Mouse (Mus musculus) embryonic facial prominence, embryonic 11.5 days (tissue): ENCODE results near the gene Pink1. TPM values are rescaled to one million over a fixed set of nuclear protein-coding genes. Genes with fewer than 3 reads are reported as not detected.
A peak's percentile ranks its signal among the peaks of the same experiment; 100 is the strongest.

ENCODE experiments used
- ATAC-seq: fragments of 200-750 bp; cut with Nextera tagmentation; replicated peaks from 2 replicates; pipeline ENCODE4 v1.8.0; 2017; ENCODE audit warnings: low read depth; ENCODE audit not compliant: insufficient number of reproducible peaks, low FRiP score, low TSS enrichment
- DNase-seq: peaks from one replicate; pipeline ENCODE4 v3.0.0-alpha.2; 2015; ENCODE audit warnings: low spot score
- H3K27ac ChIP-seq: fragments of 300-500 bp; sonication (generic); replicated peaks from 2 replicates; pipeline ENCODE4 v1.5.1; 2014; ENCODE audit warnings: mild to moderate bottlenecking, low read depth, low read length, control low read depth
- H3K27me3 ChIP-seq: fragments of 300-500 bp; sonication (generic); 2 replicates; pipeline ENCODE4 v1.6.1; 2014; ENCODE audit warnings: mild to moderate bottlenecking, low read length, moderate library complexity, mixed read lengths; ENCODE audit not compliant: control insufficient read depth, insufficient read depth
- H3K36me3 ChIP-seq: fragments of 300-500 bp; sonication (generic); replicated peaks from 2 replicates; pipeline ENCODE4 v1.6.1; 2014; ENCODE audit warnings: low read depth, mild to moderate bottlenecking, low read length, moderate library complexity, mixed read lengths; ENCODE audit not compliant: control insufficient read depth, insufficient read depth
- H3K4me1 ChIP-seq: fragments of 300-500 bp; sonication (generic); 2 replicates; pipeline ENCODE4 v1.6.1; 2014; ENCODE audit warnings: low read length, mixed read lengths; ENCODE audit not compliant: control insufficient read depth, insufficient read depth
- H3K4me2 ChIP-seq: fragments of 300-500 bp; sonication (generic); 2 replicates; pipeline ENCODE4 v1.6.1; 2014; ENCODE audit warnings: low read depth, mild to moderate bottlenecking, control low read depth, low read length, moderate library complexity
- H3K4me3 ChIP-seq: fragments of 300-500 bp; sonication (generic); 2 replicates; pipeline ENCODE4 v1.5.1; 2014; ENCODE audit warnings: low read depth, low read length, control low read depth
- H3K9ac ChIP-seq: fragments of 300-500 bp; sonication (generic); replicated peaks from 2 replicates; pipeline ENCODE4 v1.6.1; 2014; ENCODE audit warnings: mild to moderate bottlenecking, control low read depth, low read length
- H3K9me3 ChIP-seq: fragments of 300-500 bp; sonication (generic); replicated peaks from 2 replicates; pipeline ENCODE4 v1.6.1; 2016; ENCODE audit warnings: mild to moderate bottlenecking, low read length, inconsistent platforms, mixed read lengths; ENCODE audit not compliant: control insufficient read depth
- WGBS: fragments of 180-500 bp; shearing (Covaris S2); extraction: QIAGEN DNeasy Blood & Tissue Kit; methylation state at CpG from one replicate; pipeline ENCODE4 v1.1.7; 2014; 5-methylcytosine and 5-hydroxymethylcytosine counted together
- polyA plus RNA-seq: library from polyadenylated mRNA; unstranded; fragments of >200 nt; fragmentation: Nextera tagmentation; extraction: Ambion mirVana; gene quantifications from 2 replicates; pipeline ENCODE4 v1.2.1, GENCODE M21; 2014

The Pink1 gene
- polyA plus RNA-seq, 1 experiment from 2014 or later = 17.7 TPM

DNA sequence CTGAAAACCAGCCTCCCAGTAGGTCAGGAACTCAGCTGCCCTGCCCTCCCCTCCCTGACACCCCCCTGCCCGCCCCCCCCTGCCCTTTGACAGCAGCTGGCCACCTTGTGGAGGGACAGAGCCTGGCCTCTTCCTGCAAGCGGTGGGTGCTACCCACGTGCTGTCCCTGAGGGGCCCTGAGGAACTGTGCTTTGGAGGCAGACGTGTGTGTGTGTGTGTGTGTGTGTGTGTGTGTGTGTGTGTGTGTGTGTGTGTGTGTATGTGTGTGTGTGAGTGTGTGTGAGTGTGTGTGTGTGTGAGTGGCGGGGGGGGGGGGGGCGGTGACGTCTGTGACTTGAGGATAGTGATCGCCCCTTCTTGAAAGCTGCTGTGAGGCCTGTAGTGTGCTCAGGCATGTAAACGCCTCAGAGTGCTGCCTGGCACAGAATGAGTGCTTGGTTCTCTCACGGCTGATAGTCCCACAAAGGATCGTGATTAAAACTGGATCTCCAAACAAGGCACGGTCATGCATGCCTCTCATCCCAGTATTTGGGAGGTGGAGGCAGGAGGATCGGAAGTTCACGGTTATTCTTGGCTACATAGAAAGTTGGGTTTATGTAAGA, 32.1 kb downstream of the Pink1 start:
- H3K9ac ChIP-seq = no peak overlapping the region
- 79% methylated on average over 9 of the region's 14 CpGs for WGBS
- no peak for ATAC-seq
- no peak overlapping the region for H3K4me2 ChIP-seq
- H3K9me3 ChIP-seq = no peaks in the 10 kb centered on the region
- no peaks in the 10 kb centered on the region for H3K36me3 ChIP-seq
- no peak for DNase-seq
- H3K4me3 ChIP-seq = no peak overlapping the region
- H3K4me1 ChIP-seq = no peaks in the 10 kb centered on the region
- H3K27ac ChIP-seq = no peak overlapping the region
- H3K27me3 ChIP-seq = no peaks in the 10 kb centered on the region

DNA sequence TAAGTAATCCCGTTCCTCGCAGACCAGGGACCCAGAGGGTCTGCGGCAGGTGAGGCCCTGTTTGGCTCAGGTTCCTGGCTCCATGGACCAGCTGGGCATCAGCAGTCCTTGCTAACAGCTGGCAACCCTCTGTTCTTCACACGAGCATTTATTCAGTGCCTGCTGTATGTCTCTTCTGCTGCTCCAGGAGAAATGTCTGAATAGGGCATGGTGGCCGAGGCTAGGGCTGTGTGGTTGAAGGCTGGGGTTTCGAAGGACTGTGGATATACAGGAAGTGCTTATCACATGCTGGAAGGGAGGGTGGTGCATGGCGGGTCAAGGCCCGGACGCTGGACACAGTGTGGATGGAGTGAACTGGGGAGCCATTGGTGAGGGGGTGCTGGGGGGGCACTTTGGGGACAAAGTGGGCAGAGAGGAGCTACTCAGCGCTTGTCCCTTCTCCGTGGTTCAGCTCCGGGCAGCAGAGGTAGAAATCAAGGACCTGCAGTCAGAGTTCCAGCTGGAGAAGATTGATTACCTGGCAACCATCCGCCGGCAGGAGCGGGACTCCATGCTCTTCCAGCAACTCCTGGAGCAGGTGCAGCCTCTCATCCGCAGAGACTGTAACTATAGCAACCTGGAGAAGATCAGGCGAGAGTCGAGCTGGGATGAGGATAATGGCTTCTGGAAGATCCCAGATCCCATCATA, 32.7 kb downstream of the Pink1 start:
- DNase-seq (no peak), ATAC-seq (no peak)
- Histone ChIP-seq H3K27me3 (no peaks in the 10 kb centered on the region), H3K4me3 (no peak overlapping the region), H3K9me3 (no peaks in the 10 kb centered on the region), H3K4me2 (no peak overlapping the region), H3K9ac (no peak overlapping the region), H3K27ac (no peak overlapping the region), H3K36me3 (no peaks in the 10 kb centered on the region), H3K4me1 (no peaks in the 10 kb centered on the region)
- WGBS = 81% methylated on average over 18 of the region's 18 CpGs

DNA sequence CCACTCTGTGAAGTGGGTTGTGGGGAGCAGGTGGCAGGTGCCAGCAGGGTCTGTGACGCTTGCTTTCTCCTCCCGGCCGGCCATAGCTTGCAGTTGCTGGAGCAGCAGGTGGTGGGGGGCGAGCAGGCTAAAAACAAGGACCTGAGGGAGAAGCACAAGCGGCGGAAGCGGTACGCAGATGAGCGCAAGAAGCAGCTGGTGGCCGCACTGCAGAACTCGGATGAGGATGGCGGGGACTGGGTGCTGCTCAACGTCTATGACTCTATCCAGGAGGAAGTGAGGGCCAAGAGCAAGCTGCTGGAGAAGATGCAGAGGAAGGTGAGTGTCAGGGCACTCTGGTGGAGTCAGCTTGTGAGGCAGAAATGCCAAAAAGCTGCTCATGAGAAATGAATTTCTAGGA, 34.1 kb downstream of the Pink1 start:
- 91% methylated on average over 13 of the region's 13 CpGs for WGBS
- Histone ChIP-seq H3K27me3 (no peaks in the 10 kb centered on the region), H3K9me3 (no peaks in the 10 kb centered on the region), H3K27ac (no peak overlapping the region), H3K36me3 (no peaks in the 10 kb centered on the region), H3K4me2 (no peak overlapping the region), H3K4me3 (no peak overlapping the region), H3K4me1 (no peaks in the 10 kb centered on the region), H3K9ac (no peak overlapping the region)
- DNase-seq (no peak), ATAC-seq (no peak)

DNA sequence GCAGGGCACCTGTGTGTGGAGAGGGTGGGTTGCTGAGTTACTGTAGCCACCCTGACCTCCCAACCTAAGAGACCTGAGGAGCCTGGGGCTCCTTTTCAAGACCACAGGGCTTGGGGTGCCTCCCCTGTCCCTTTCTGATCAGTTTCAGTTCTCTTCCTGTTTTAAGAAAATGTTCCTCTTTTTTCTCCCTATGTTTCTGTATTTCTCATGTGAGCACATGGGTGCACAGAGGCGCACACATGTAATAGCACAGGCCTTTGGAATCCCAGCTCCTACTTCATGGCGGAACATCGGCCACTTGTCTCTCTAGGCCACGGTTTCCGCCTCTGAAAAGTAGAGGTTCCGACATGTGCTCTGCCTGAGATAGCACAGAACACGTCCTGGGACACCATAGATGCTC, 37.4 kb downstream of the Pink1 start:
- WGBS = 83% methylated on average over 7 of the region's 7 CpGs
- ATAC-seq = no peak
- H3K9ac ChIP-seq = no peak overlapping the region
- H3K27ac ChIP-seq = no peak overlapping the region
- no peaks in the 10 kb centered on the region for H3K27me3 ChIP-seq
- no peaks in the 10 kb centered on the region for H3K36me3 ChIP-seq
- no peak overlapping the region for H3K4me2 ChIP-seq
- no peaks in the 10 kb centered on the region for H3K4me1 ChIP-seq
- no peaks in the 10 kb centered on the region for H3K9me3 ChIP-seq
- no peak overlapping the region for H3K4me3 ChIP-seq
- DNase-seq = no peak

DNA sequence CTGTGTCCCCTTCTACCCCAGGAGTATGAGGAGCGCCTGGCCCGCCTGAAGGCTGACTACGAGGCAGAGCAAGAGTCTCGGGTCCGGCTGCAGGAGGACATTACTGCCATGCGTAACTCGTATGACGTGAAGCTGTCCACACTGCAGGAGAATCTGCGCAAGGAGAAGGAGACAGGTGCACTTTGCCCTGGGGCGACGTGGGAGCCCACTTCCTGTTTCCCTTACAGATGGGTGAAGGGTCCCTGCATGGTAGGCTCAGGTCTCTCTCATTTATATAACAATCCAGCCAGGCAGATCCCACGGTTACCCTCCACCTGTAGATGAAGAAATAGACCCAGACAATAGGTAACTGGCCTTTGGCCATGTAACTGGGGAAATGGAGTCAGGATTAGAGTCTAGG, 39.7 kb downstream of the Pink1 start:
- 84% methylated on average over 12 of the region's 12 CpGs for WGBS
- Histone ChIP-seq H3K9me3 (no peaks in the 10 kb centered on the region), H3K36me3 (no peaks in the 10 kb centered on the region), H3K9ac (no peak overlapping the region), H3K4me2 (no peak overlapping the region), H3K4me3 (no peak overlapping the region), H3K27ac (no peak overlapping the region), H3K27me3 (no peaks in the 10 kb centered on the region), H3K4me1 (no peaks in the 10 kb centered on the region)
- DNase-seq (no peak), ATAC-seq (no peak)

DNA sequence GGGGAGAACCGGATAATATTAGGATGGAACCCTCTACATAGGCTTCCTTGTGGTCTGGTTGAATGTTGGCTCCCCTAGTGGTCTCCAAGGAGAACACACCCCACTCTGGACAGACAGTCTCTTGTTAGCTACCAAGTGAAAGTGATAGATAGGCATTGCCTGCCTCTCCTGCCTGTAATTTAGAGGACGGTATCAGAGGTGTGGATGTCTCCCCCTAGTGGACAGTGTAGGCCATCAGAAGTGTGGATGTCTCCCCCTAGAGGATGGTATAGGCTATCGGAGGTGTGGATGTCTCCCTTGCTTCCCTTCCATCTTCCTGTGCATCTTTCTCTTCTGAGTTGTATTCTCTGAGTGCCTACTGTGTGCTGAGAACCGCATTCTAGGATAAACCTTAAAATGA, 43.3 kb downstream of the Pink1 start:
- H3K4me3 ChIP-seq = no peak overlapping the region
- H3K36me3 ChIP-seq = no peaks in the 10 kb centered on the region
- H3K27me3 ChIP-seq = no peaks in the 10 kb centered on the region
- WGBS = 25% methylated on average over 4 of the region's 4 CpGs
- no peaks in the 10 kb centered on the region for H3K4me1 ChIP-seq
- H3K9ac ChIP-seq = no peak overlapping the region
- no peak overlapping the region for H3K27ac ChIP-seq
- H3K4me2 ChIP-seq = no peak overlapping the region
- DNase-seq (peak; percentile 84), ATAC-seq (0 out of 2 replicates have a peak, but pooled peaks have one; percentile 58)
- no peaks in the 10 kb centered on the region for H3K9me3 ChIP-seq

DNA sequence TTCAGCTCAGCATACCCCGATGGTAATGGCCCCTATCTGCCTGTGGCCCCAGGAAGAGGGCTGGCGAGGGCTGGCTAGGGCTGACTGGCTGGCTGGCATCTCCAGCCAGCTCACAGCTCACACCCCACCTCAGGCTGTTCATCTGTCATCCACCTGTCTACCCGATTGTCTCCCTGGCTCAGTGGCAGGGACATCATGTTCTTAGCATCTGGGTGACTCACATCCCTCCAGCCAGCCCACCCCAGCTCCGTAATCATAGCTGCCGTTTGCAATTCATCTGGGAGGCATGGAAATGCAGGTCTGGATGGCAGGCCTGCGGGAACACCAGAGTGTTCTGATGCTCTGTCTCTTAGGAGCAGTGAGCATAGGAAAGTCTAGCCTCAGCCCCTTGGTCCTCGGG, 47.8 kb downstream of the Pink1 start:
- ATAC-seq (no peak), DNase-seq (no peak)
- H3K36me3 ChIP-seq = no peaks in the 10 kb centered on the region
- no peak overlapping the region for H3K27ac ChIP-seq
- no peaks in the 10 kb centered on the region for H3K4me1 ChIP-seq
- H3K4me3 ChIP-seq = no peak overlapping the region
- H3K9ac ChIP-seq = no peak overlapping the region
- no peaks in the 10 kb centered on the region for H3K27me3 ChIP-seq
- H3K4me2 ChIP-seq = no peak overlapping the region
- 70% methylated on average over 7 of the region's 7 CpGs for WGBS
- no peaks in the 10 kb centered on the region for H3K9me3 ChIP-seq
